Mouse (Mus musculus) E14TG2a.4 (cell line): Measurements from ENCODE around the gene Sgpl1.

Experiments used
- CTCF ChIP-seq: conservative IDR thresholded peaks from 2 replicates; pipeline ENCODE4 v1.5.1; 2014; ENCODE audit warnings: low read length
- NANOG ChIP-seq: IDR thresholded peaks from 2 replicates; pipeline ENCODE4 v1.6.1; 2014; ENCODE audit warnings: borderline replicate concordance, low read length, mixed read lengths
- POU5F1 ChIP-seq: IDR thresholded peaks from 2 replicates; pipeline ENCODE4 v1.6.1; 2014; ENCODE audit warnings: low read length, borderline replicate concordance

- TF ChIP-seq CTCF (no peak), POU5F1 (no peak), NANOG (no peak)
Measured at GRCm38 (mm10) chr10:61195718-61196291, 48.3 kb upstream of the Sgpl1 start.
